ENCODE assay signal across 11 mouse cellular contexts in the genomic region with DNA sequence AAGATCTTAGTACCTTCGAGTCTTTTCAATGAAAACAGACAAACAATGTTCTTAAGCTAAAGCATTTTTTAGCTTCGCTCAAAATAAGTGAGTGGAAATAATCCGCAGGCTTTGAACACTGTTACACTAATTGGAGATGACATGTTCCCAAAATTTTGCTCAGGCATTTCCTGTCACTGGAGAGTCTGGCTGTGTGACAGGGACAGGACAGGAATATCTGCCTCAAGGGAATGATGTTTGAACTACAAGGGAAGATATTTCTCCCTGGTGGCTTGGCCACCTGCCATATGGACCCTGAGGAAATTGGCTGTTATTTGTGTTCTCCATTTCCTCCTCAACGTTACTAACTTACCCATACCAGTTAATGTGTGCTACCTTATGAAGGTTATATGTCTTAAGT.
DNase-seq lines count a peak whose midpoint lies in the region; ATAC-seq and TF ChIP-seq lines count a peak whose summit lies in the region.
"Had no signal": no experiment of that assay in that cellular context is flagged by ENCODE, and none has a peak within 500 bp of the region (broad histone marks: within the 10 kb centered on the region; RNA-seq: fewer than 3 reads in every experiment).

No protein-coding gene starts in this region.

- no peaks in the 10 kb centered on the region for H3K4me1 ChIP-seq in midbrain, postnatal 0 days (ENCODE audit: insufficient read depth, low read length)
- no peaks in the 10 kb centered on the region for H3K4me1 ChIP-seq in midbrain, embryonic 13.5 days (replicated peaks)
- H3K4me1 ChIP-seq: hindbrain, embryonic 12.5 days; neural tube, embryonic 12.5 days had no signal

- 54% methylated on average over 4 of the region's 4 CpGs for WGBS in midbrain, postnatal 0 days
- 78% methylated on average over 4 of the region's 4 CpGs for WGBS in midbrain, embryonic 13.5 days

- no peaks in the 10 kb centered on the region for H3K27me3 ChIP-seq in midbrain, postnatal 0 days (ENCODE audit: insufficient read depth, low read length)
- no peaks in the 10 kb centered on the region for H3K27me3 ChIP-seq in midbrain, embryonic 13.5 days
- H3K27me3 ChIP-seq: hindbrain, embryonic 12.5 days; neural tube, embryonic 12.5 days had no signal

- no peak overlapping the region for H3K9ac ChIP-seq in midbrain, postnatal 0 days (replicated peaks; ENCODE audit: low read length, poor library complexity, severe bottlenecking)
- no peak overlapping the region for H3K9ac ChIP-seq in midbrain, embryonic 13.5 days (replicated peaks)
- H3K9ac ChIP-seq: hindbrain, embryonic 12.5 days; neural tube, embryonic 12.5 days had no signal

- no peaks in the 10 kb centered on the region for H3K9me3 ChIP-seq in midbrain, postnatal 0 days (ENCODE audit: low read length)
- no peaks in the 10 kb centered on the region for H3K9me3 ChIP-seq in midbrain, embryonic 13.5 days
- H3K9me3 ChIP-seq: hindbrain, embryonic 12.5 days; neural tube, embryonic 12.5 days had no signal

- TF ChIP-seq CTCF in midbrain, postnatal 0 days (IDR thresholded peaks at IDR 0.05) = no peak

- peak; percentile 18 for DNase-seq in adrenal gland, postnatal 25 days
- no peak for DNase-seq in adrenal gland, adult 18-20 months (ENCODE audit: low spot score in 2 of 2)
- DNase-seq in midbrain, postnatal 0 days (ENCODE audit: low spot score) = peak; percentile 71
- peak; percentile 49 to 55 for DNase-seq in heart, postnatal 10 days
- peak; percentile 55 for DNase-seq in skeletal muscle tissue, adult 2 months (ENCODE audit: low read depth, low spot score)
- DNase-seq in left cerebral cortex, postnatal 14 days (ENCODE audit: low spot score in 2 of 2) = no peak

- H3K4me2 ChIP-seq in midbrain, postnatal 0 days (ENCODE audit: low read depth, low read length, poor library complexity, severe bottlenecking) = no peak overlapping the region
- H3K4me2 ChIP-seq in midbrain, embryonic 13.5 days (replicated peaks) = no peak overlapping the region
- H3K4me2 ChIP-seq: hindbrain, embryonic 12.5 days; neural tube, embryonic 12.5 days had no signal

- H3K27ac ChIP-seq in midbrain, postnatal 0 days (ENCODE audit: low read depth, low read length) = no peak overlapping the region
- no peak overlapping the region for H3K27ac ChIP-seq in midbrain, embryonic 13.5 days
- H3K27ac ChIP-seq: hindbrain, embryonic 12.5 days; left cerebral cortex, adult 2 months; neural tube, embryonic 12.5 days had no signal

- intact Hi-C loops in heart, postnatal 10 days (cut with DNase I) = no loop called here
- intact Hi-C loops in left cerebral cortex, postnatal 14 days (cut with DNase I) = no loop called here

- no peaks in the 10 kb centered on the region for H3K36me3 ChIP-seq in midbrain, postnatal 0 days (ENCODE audit: insufficient read depth, low read length)
- H3K36me3 ChIP-seq in midbrain, embryonic 13.5 days = no peaks in the 10 kb centered on the region
- H3K36me3 ChIP-seq: hindbrain, embryonic 12.5 days; neural tube, embryonic 12.5 days had no signal

- ATAC-seq in midbrain, postnatal 0 days (ENCODE audit: low FRiP score) = no peak
- no peak for ATAC-seq in midbrain, embryonic 13.5 days
- ATAC-seq in granulocyte monocyte progenitor cell, adult 5-6 weeks (replicated peaks; ENCODE audit: poor library complexity, severe bottlenecking) = no peak

- no peak overlapping the region for H3K4me3 ChIP-seq in midbrain, postnatal 0 days (ENCODE audit: low read depth, low read length)
- no peak overlapping the region for H3K4me3 ChIP-seq in midbrain, embryonic 13.5 days (replicated peaks)
- H3K4me3 ChIP-seq: hindbrain, embryonic 12.5 days; left cerebral cortex, adult 2 months; neural tube, embryonic 12.5 days had no signal

Comparison
In these comparisons a context has a peak if more than half of its experiments do, and no peak if none do; other contexts are left out.
1. DNase-seq: peak in adrenal gland, postnatal 25 days (single experiment), midbrain, postnatal 0 days (single experiment), heart, postnatal 10 days (2 of 2) and skeletal muscle tissue, adult 2 months (single experiment); none in adrenal gland, adult 18-20 months (0 of 2) and left cerebral cortex, postnatal 14 days (0 of 2).